Mouse (Mus musculus): Measurements from ENCODE around the gene Ttc21a. TPM values are rescaled to one million over a fixed set of nuclear protein-coding genes. Genes with fewer than 3 reads are reported as not detected.

The Ttc21a gene
- total and polyA plus RNA-seq, 3 experiments: 0.21 to 0.47 TPM; not detected in 1

DNA sequence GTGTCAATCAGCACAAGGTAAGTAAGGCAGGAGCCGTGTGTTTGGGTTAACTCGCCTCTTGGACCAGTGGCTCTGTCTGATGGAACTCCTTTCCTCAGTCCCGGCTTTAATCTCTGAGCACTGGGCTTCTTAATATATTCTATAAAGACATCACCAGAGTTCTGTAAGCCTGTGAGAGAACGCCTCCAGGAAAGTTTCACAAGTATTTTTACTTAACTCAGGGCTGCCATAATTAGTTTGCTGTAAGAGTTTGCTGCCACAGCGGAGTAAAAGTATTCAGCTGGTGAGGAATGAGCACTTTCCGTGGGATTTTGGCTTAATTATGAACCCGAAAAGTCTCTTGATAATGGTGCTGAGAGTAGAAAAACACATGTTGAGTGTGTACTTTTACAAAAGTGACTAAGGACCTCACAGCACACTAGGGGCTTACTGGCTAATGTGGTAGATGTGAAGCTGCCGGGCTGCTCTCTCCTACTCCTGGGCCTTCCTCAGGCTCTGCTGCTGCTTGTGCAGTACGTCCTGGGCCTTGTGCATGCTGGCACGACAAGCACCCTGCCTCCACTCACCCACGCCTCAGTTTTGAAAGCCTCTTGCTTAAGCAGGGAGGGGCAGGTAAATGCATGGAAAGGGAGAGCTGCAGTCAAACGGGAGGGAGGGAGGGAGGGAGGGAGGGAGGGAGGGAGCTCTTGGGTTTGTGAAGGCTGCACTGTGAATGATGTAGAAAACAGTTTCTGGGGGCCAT is 34.8 kb upstream of the Ttc21a start:
- Histone ChIP-seq H3K4me1 (ENCODE audit: control insufficient read depth in 1 of 2, insufficient read depth in 2 of 2) (no peaks in the 10 kb centered on the region), H3K9me3 (replicated peaks; ENCODE audit: low read length) (no peaks in the 10 kb centered on the region), H3K27me3 (replicated peaks) (no peaks in the 10 kb centered on the region), H3K4me2 (ENCODE audit: insufficient read depth, low read depth, poor library complexity, severe bottlenecking) (no peak overlapping the region), H3K4me3 (replicated peaks in 1 of 3; ENCODE audit: low read depth in 2 of 3, low read length in 2 of 3, poor library complexity in 1 of 3) (no peak overlapping the region), H3K9ac (ENCODE audit: insufficient read depth, low read depth) (no peak overlapping the region), H3K36me3 (replicated peaks in 1 of 2; ENCODE audit: control insufficient read depth in 1 of 2, insufficient read depth in 1 of 2, low read length in 1 of 2) (peaks cover 45 to 85% of the 10 kb centered on the region in 2 experiments), H3K27ac (ENCODE audit: insufficient read depth, low read depth) (no peak overlapping the region), H3K79me2 (replicated peaks; ENCODE audit: control insufficient read depth, extremely low read depth, insufficient read depth, poor library complexity, severe bottlenecking) (peaks cover 5% of the 10 kb centered on the region; the same call in 1 of the 2 replicates)
- TF ChIP-seq MXI1 (IDR thresholded peaks at IDR 0.05; ENCODE audit: low read depth, low read length) (no peak), GABPA (IDR thresholded peaks at IDR 0.05; ENCODE audit: insufficient replicate concordance, low read depth, low read length) (no peak), JUND (conservative IDR thresholded peaks at IDR 0.05; ENCODE audit: low read depth, low read length) (no peak)
- dilution Hi-C loops (cut with MboI; ENCODE audit: extremely low pct_ligation_motif_present, extremely low pct_unique_long_range_greater_than_20kb, low sequenced_read_pairs) (no loop called here), in situ Hi-C loops (cut with MboI; ENCODE audit: low pct_ligation_motif_present, low pct_unique_long_range_greater_than_20kb, low sequenced_read_pairs) (no loop called here)
- DNase-seq (ENCODE audit: extremely low read depth): no peak

- Histone ChIP-seq H3K4me1 (ENCODE audit: control insufficient read depth in 1 of 2, insufficient read depth in 2 of 2) (no peaks in the 10 kb centered on the region), H3K9ac (ENCODE audit: insufficient read depth, low read depth) (no peak overlapping the region), H3K79me2 (replicated peaks; ENCODE audit: control insufficient read depth, extremely low read depth, insufficient read depth, poor library complexity, severe bottlenecking) (no peaks in the 10 kb centered on the region), H3K4me3 (replicated peaks in 1 of 3; ENCODE audit: low read depth in 2 of 3, low read length in 2 of 3, poor library complexity in 1 of 3) (no peak overlapping the region), H3K27ac (ENCODE audit: insufficient read depth, low read depth) (no peak overlapping the region), H3K4me2 (ENCODE audit: insufficient read depth, low read depth, poor library complexity, severe bottlenecking) (no peak overlapping the region), H3K9me3 (replicated peaks; ENCODE audit: low read length) (no peaks in the 10 kb centered on the region), H3K27me3 (replicated peaks) (no peaks in the 10 kb centered on the region), H3K36me3 (replicated peaks in 1 of 2; ENCODE audit: control insufficient read depth in 1 of 2, insufficient read depth in 1 of 2, low read length in 1 of 2) (peaks cover 87 to 98% of the 10 kb centered on the region in 2 experiments)
- dilution Hi-C loops (cut with MboI; ENCODE audit: extremely low pct_ligation_motif_present, extremely low pct_unique_long_range_greater_than_20kb, low sequenced_read_pairs): no loop called here
- no peak for DNase-seq (ENCODE audit: extremely low read depth)
- TF ChIP-seq ZC3H11A (IDR thresholded peaks at IDR 0.05; ENCODE audit: low read depth, low read length): no peak
- TF ChIP-seq MXI1 (IDR thresholded peaks at IDR 0.05; ENCODE audit: low read depth, low read length): no peak
- no peak for TF ChIP-seq MYC (IDR thresholded peaks at IDR 0.05; ENCODE audit: low read depth, low read length)
- no peak for TF ChIP-seq ZMIZ1 (IDR thresholded peaks at IDR 0.05; ENCODE audit: low read depth, low read length)
- TF ChIP-seq SIN3A (IDR thresholded peaks at IDR 0.05; ENCODE audit: low read length): no peak
- TF ChIP-seq MEF2A (IDR thresholded peaks at IDR 0.05; ENCODE audit: borderline replicate concordance, low read depth, low read length): no peak
- TF ChIP-seq ELF1 (IDR thresholded peaks at IDR 0.05; ENCODE audit: low read depth, low read length): no peak
- TF ChIP-seq USF2 (conservative IDR thresholded peaks at IDR 0.05; ENCODE audit: low read depth, low read length): no peak
- TF ChIP-seq IRF4 (IDR thresholded peaks at IDR 0.05; ENCODE audit: low read depth, low read length): no peak
- TF ChIP-seq UBTF (IDR thresholded peaks at IDR 0.05; ENCODE audit: low read depth, low read length): no peak
- no peak for TF ChIP-seq MAX (IDR thresholded peaks at IDR 0.05; ENCODE audit: low read length)
- no peak for TF ChIP-seq NELFE (IDR thresholded peaks at IDR 0.05; ENCODE audit: low read depth, low read length)
- TF ChIP-seq ETS1 (conservative IDR thresholded peaks at IDR 0.05; ENCODE audit: low read depth, low read length): no peak
- TF ChIP-seq NRF1 (IDR thresholded peaks at IDR 0.05; ENCODE audit: low read depth, low read length): no peak
- no peak for TF ChIP-seq MAZ (IDR thresholded peaks at IDR 0.05; ENCODE audit: low read depth, low read length)
- no peak for TF ChIP-seq HCFC1 (IDR thresholded peaks at IDR 0.05; ENCODE audit: low read depth, low read length)
- no peak for TF ChIP-seq BHLHE40 (IDR thresholded peaks at IDR 0.05; ENCODE audit: low read depth, low read length)
- in situ Hi-C loops (cut with MboI; ENCODE audit: low pct_ligation_motif_present, low pct_unique_long_range_greater_than_20kb, low sequenced_read_pairs): no loop called here
These were observed 28.7 kb upstream of the Ttc21a start for GRCm38 (mm10) chr9:119908708-119909107.
